Mouse (Mus musculus): ENCODE measurements around the gene Zfp119b. TPM values are rescaled to one million over a fixed set of nuclear protein-coding genes. Genes with fewer than 3 reads are reported as not detected.
"Not testable (repeated sequence)": the region's sequence is repeated elsewhere in the genome, so short reads cannot be mapped to it uniquely, and the experiment has no call there.

Zfp119b gene
- polyA plus RNA-seq, 1 experiment from 2014 or later, result 3.8 TPM

GRCm38 (mm10) chr17:55903087-55903486 lies 46.2 kb downstream of the Zfp119b start:
- no peak overlapping the region for H3K9ac ChIP-seq (ENCODE audit: low read depth, low read length)
- H3K27ac ChIP-seq (ENCODE audit: low read depth, low read length), result no peak overlapping the region
- H3K4me2 ChIP-seq, result no peak overlapping the region
- peaks cover 3% of the 10 kb centered on the region for H3K36me3 ChIP-seq (ENCODE audit: control insufficient read depth, insufficient read depth, low read length)
- peaks cover 3% of the 10 kb centered on the region for H3K9me3 ChIP-seq (ENCODE audit: control insufficient read depth, low read length)
- no peaks in the 10 kb centered on the region for H3K4me1 ChIP-seq (replicated peaks; ENCODE audit: control insufficient read depth, insufficient read depth, low read length)
- ATAC-seq (replicated peaks; ENCODE audit: low FRiP score), result no peak
- 59% methylated on average over 2 of the region's 2 CpGs for WGBS
- H3K4me3 ChIP-seq (ENCODE audit: low read depth, low read length), result no peak overlapping the region
- H3K27me3 ChIP-seq (replicated peaks; ENCODE audit: control insufficient read depth, insufficient read depth, low read length), result no peaks in the 10 kb centered on the region
- DNase-seq (ENCODE audit: low spot score), result no peak

- H3K27me3 ChIP-seq (replicated peaks; ENCODE audit: control insufficient read depth, insufficient read depth, low read length); H3K27ac ChIP-seq (ENCODE audit: low read depth, low read length); H3K4me1 ChIP-seq (replicated peaks; ENCODE audit: control insufficient read depth, insufficient read depth, low read length); DNase-seq (ENCODE audit: low spot score); H3K36me3 ChIP-seq (ENCODE audit: control insufficient read depth, insufficient read depth, low read length); H3K9me3 ChIP-seq (ENCODE audit: control insufficient read depth, low read length); ATAC-seq (replicated peaks; ENCODE audit: low FRiP score): not testable (repeated sequence)
- peak overlapping the region; percentile 68 for H3K4me2 ChIP-seq
- peak overlapping the region; percentile 44; the same call in 1 of the 2 replicates for H3K9ac ChIP-seq (ENCODE audit: low read depth, low read length)
- peak overlapping the region; percentile 60 for H3K4me3 ChIP-seq (ENCODE audit: low read depth, low read length)
- WGBS, result 10% methylated on average over 6 of the region's 8 CpGs
Measured at GRCm38 (mm10) chr17:55892406-55892955, 56.8 kb downstream of the Zfp119b start.

Other genes with a start within 250 kb of the Zfp119b start
- 6.7 and 7.9 TPM in 2 replicates for gene Pot1b, start 236.9 kb downstream of the Zfp119b start, polyA plus RNA-seq (2014; fragmentation: Nextera tagmentation; extraction: Ambion mirVana)
- 1.2 and 1.4 TPM in 2 replicates for gene Adgre4, start 199.5 kb downstream of the Zfp119b start, polyA plus RNA-seq (2014; fragmentation: Nextera tagmentation; extraction: Ambion mirVana)
- gene Zfp119a, start 70.6 kb downstream of the Zfp119b start, polyA plus RNA-seq (2014; fragmentation: Nextera tagmentation; extraction: Ambion mirVana), result 4.7 and 5.0 TPM in 2 replicates
- gene Zfp959, start 57.4 kb downstream of the Zfp119b start, polyA plus RNA-seq (2014; fragmentation: Nextera tagmentation; extraction: Ambion mirVana), result 12.6 and 13.2 TPM in 2 replicates
- 3.5 and 4.7 TPM in 2 replicates for gene Ebi3, start 3.1 kb upstream of the Zfp119b start, polyA plus RNA-seq (2014; fragmentation: Nextera tagmentation; extraction: Ambion mirVana)
- gene Yju2, start 9.6 kb upstream of the Zfp119b start, polyA plus RNA-seq (2014; fragmentation: Nextera tagmentation; extraction: Ambion mirVana), result 20.9 and 23.4 TPM in 2 replicates
- gene Shd, start 21.0 kb upstream of the Zfp119b start, polyA plus RNA-seq (2014; fragmentation: Nextera tagmentation; extraction: Ambion mirVana), result 2.4 and 2.5 TPM in 2 replicates
- gene Fsd1, start 37.0 kb upstream of the Zfp119b start, polyA plus RNA-seq (2014; fragmentation: Nextera tagmentation; extraction: Ambion mirVana), result 6.4 and 8.8 TPM in 2 replicates
- 3.4 and 3.5 TPM in 2 replicates for gene Stap2, start 56.1 kb upstream of the Zfp119b start, polyA plus RNA-seq (2014; fragmentation: Nextera tagmentation; extraction: Ambion mirVana)
- 42.5 and 47.9 TPM in 2 replicates for gene Mpnd, start 56.2 kb upstream of the Zfp119b start, polyA plus RNA-seq (2014; fragmentation: Nextera tagmentation; extraction: Ambion mirVana)
- 96.4 and 99.1 TPM in 2 replicates for gene Sh3gl1, start 87.1 kb upstream of the Zfp119b start, polyA plus RNA-seq (2014; fragmentation: Nextera tagmentation; extraction: Ambion mirVana)
- gene Chaf1a, start 90.9 kb upstream of the Zfp119b start, polyA plus RNA-seq (2014; fragmentation: Nextera tagmentation; extraction: Ambion mirVana), result 32.0 and 32.6 TPM in 2 replicates
- gene Ubxn6, start 125.5 kb upstream of the Zfp119b start, polyA plus RNA-seq (2014; fragmentation: Nextera tagmentation; extraction: Ambion mirVana), result 23.1 and 25.7 TPM in 2 replicates
- gene Hdgfl2, start 130.1 kb upstream of the Zfp119b start, polyA plus RNA-seq (2014; fragmentation: Nextera tagmentation; extraction: Ambion mirVana), result 111 and 119 TPM in 2 replicates
- gene Plin4, start 160.3 kb upstream of the Zfp119b start, polyA plus RNA-seq (2014; fragmentation: Nextera tagmentation; extraction: Ambion mirVana), result 0.14 TPM in 1 of 2 replicates, not detected in the other
- 0.43 and 0.68 TPM in 2 replicates for gene Plin5, start 168.1 kb upstream of the Zfp119b start, polyA plus RNA-seq (2014; fragmentation: Nextera tagmentation; extraction: Ambion mirVana)
- 0.23 and 0.34 TPM in 2 replicates for gene Lrg1, start 172.5 kb upstream of the Zfp119b start, polyA plus RNA-seq (2014; fragmentation: Nextera tagmentation; extraction: Ambion mirVana)
- gene Sema6b, start 190.8 kb upstream of the Zfp119b start, polyA plus RNA-seq (2014; fragmentation: Nextera tagmentation; extraction: Ambion mirVana), result 1.4 and 1.5 TPM in 2 replicates
- 6.8 and 7.5 TPM in 2 replicates for gene Tnfaip8l1, start 213.0 kb upstream of the Zfp119b start, polyA plus RNA-seq (2014; fragmentation: Nextera tagmentation; extraction: Ambion mirVana)
- gene Mydgf, start 234.4 kb upstream of the Zfp119b start, polyA plus RNA-seq (2014; fragmentation: Nextera tagmentation; extraction: Ambion mirVana), result 98.7 and 102 TPM in 2 replicates